Mouse (Mus musculus): ENCODE results near the gene Saa3.
"Not testable (repeated sequence)": the region's sequence is repeated elsewhere in the genome, so short reads cannot be mapped to it uniquely, and the experiment has no call there.

Saa3 gene

DNA sequence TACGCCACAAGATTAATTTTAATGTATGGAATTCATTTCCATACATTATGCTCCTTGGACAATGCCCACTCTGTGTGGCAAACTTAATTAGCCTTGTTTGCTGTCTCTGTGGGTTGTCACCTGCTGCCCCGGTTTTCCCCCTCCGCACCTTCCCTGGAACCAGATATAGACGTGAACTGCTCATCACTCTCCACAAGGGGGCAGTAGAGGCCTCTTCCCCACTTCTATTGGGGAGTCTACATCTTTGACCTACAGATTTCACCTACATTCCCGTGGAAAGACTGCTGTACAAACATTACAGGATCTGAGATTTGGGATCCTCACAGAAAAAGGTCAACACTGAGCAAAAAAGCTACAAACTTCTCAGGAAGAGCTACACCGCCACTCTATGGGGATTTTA, 982 bp downstream of the Saa3 start:
- DNase-seq (ENCODE audit: inconsistent age in 2 of 2, low spot score in 1 of 2): peak; percentile 62 to 89

DNA sequence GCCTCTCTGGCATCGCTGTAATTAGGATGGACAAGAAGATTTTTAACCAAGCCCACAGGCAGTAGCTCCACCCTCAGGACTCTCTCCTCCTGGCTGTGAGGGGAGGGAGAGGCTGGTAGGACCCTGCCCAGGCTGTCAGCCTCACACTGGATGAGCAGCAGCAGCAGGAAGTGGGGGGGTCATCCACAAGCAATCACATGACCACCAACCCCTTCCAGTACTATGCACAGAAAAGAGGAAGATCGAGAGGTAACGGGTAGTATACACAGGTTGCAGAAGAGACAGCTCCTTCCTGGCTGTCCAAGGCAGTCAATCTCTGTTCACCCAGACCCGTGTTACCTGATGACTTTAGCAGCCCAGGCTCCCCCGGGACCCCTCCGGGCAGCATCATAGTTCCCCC, 3.2 kb downstream of the Saa3 start:
- DNase-seq (ENCODE audit: inconsistent age in 2 of 2, low spot score in 1 of 2): no peak

DNA sequence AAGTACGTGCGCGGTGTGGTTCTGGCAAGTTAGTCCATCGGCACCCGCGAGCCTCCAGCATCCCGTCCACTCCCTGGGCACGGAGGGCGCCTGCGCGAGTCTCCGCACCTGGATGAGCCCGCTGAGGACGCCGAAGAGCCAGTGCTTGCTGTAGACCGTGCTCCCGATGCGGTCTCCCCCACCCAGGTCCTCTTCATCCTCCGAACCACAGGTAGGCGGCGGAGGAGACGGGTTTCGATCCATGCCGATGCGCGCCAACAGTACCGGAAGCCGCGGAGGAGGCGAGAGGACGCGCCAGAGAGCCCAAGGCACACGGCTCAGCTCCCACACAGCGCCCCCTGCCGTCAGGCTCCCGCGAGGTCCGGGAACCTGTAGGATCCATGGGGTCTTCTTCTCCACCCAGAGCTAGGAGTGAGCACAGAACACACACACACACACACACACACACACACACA, 5.1 kb downstream of the Saa3 start, which contains the start of gene Saal1:
Gene Saal1 (minus strand): TSS at position 291 of the 455 bp plus-strand sequence.
- peak; percentile 81 to 94 for DNase-seq (ENCODE audit: inconsistent age in 2 of 2, low spot score in 1 of 2)

DNA sequence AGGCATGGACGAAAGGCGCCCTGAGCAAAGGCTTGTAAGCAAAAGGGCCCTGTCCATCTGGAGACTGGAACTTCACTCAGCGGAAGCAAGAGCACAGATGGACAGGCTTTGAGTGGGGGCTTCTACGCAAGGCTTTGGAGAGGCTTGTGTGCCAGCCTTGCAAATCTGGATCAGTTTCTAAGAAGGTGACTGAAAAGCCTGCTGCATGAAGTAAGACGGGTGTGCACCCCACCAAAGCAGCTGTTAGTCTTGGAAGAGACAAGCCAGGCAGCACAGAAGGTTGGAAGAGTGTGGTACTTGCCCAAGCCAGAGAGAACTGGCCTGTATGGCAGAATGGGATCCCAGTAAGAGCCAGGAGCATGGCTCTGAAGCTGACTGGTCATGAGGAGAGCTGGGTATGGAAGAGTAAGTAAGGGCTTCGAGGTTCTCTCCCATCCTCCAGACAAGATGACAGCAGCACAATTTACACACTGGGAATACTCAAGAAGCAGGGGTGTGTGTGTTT, 14.9 kb downstream of the Saa3 start:
- DNase-seq (ENCODE audit: inconsistent age in 2 of 2, low spot score in 1 of 2): no peak

DNA sequence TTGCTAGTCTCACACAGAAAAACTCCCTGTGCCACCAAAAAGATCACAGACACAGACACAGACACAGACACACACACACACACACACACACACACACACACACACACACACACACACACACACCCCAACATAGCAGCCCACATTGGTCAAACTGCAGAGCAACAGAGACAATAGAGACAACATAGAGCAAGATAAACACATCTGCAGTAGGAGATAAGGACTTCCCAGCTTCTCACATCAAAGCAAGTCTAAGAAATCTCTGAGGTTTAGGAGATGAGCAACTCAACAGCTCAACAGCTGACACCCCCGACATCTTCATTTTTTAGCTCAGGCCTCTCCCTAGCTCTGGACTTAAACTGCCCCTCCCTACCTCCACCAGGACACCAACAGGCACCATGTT, 18.7 kb downstream of the Saa3 start:
- no peak for DNase-seq (ENCODE audit: inconsistent age in 2 of 2, low spot score in 1 of 2)

DNA sequence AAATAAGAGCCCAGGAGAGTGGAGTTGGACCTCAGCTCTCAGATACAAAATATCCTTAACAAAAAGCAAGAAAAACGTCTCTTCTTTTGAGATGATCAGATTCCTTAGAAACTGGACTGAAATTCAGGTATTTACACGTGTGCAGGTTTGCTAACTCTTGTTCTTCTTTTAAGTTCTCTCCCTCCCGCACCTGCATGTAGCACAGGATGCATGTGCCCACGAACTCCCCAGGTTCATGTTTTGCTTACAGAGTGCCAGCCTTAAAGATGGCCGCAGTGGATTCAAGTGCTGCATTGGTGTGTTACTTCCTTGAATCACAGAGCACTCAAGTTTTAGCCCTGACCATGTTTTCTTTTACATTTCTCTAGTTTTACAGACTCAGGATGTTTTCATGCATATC, 28.7 kb downstream of the Saa3 start:
- DNase-seq (ENCODE audit: inconsistent age in 2 of 2, low spot score in 1 of 2): no peak

DNA sequence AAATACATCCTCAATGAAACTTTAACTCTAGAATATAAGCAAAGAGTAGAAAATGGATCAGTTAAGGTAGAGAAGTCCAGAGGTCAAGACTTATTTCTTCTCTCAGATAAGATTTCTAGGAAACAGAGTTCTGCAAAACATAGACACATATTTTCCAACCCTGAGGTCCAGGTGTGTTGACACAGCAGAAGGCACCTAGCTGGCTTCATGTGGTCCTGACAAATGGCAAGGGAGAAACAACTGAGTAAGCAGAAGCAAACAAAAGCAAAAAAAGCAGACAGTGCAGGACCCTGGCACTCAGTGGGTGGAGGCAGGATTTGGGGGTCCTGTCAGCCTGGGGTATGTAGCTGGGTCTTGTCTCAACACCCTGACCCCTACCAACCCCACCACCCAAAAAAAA, 34.8 kb downstream of the Saa3 start:
- no peak for DNase-seq (ENCODE audit: inconsistent age in 2 of 2, low spot score in 1 of 2)

DNA sequence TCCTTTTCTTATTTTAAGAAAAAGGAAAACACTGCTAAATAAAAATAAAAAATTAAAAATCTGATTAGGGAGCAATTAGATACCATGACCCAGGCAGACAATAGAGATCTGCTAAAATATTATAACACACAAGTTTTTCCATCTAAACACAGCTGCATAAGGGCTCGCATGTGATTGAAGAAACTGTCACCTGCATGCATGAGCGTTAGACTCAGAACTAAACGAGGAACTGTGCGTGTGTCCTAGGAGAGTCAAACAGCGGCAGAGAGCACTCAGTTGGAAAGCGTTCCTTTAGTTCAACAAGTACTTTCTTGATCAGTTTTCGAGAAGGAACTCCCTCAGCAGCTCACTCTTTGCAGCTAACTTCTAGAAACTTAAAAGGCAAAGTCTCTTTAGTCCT, 36.5 kb downstream of the Saa3 start:
- DNase-seq (ENCODE audit: inconsistent age in 2 of 2, low spot score in 1 of 2): not testable (repeated sequence)

DNA sequence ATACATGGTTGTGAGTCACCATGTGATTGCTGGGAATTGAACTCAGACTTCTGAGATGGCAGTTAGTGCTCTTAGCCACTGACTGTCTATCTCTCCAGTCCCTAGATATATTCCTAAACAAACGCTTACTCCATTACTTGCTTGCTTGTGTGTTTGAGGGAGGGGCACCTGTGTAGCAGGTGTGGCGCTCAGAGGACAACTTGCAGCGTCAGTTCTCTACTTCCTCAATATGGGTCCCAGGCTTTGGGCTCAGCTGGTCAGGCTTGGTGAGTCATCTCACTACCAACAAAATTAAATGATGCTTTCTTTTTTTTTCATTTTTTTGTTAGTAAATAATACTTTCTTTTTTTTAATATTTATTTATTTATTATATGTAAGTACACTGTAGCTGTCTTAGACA, 37.1 kb downstream of the Saa3 start:
- no peak for DNase-seq (ENCODE audit: inconsistent age in 2 of 2, low spot score in 1 of 2)

DNA sequence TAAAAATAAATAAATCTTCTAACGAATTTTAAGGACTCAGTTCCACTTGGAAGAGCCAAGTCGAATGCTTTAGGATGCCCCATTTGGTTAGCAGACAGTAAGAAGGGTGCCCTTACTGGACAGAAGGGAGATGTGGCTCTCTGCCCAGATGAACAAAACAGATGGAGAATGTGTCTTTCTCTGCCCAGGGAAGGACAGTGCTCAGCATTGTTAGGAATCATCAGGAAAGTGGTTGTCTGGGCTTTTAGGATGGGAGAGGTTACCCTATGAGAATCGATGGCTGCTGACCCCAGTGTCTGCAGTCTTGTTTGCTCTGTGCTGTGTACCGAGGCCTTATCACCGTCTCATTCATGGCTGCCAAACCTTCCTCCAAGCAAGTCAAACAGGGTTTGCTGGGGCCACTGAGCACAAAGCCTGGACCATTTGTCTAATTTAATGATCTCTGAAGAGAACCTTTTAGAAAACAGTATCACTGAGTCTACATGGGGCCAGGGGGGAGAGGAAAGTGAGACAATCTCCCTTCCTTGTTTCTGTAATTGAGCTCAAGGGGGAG, 38.6 kb downstream of the Saa3 start:
- no peak for DNase-seq (ENCODE audit: inconsistent age in 2 of 2, low spot score in 1 of 2)

DNA sequence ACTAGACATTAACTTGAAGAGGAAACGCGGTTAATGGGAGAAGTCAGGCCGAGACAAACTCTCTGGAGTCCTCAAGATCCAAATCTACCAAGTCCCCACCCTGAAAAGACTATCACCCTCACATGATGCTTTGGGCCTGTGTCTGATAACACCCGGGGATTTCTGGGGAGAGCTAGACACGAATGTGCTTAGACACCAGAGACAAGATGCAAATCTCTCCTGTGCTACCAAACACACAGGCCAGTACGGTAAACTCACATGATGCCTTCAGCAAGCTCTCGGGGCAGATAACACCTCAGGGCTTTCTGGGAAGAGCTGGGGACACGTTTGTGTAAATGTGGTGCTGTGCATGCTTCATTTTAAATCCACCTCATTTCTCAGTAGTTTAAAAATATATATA, 39.6 kb downstream of the Saa3 start:
- DNase-seq (ENCODE audit: inconsistent age in 2 of 2, low spot score in 1 of 2): no peak

DNA sequence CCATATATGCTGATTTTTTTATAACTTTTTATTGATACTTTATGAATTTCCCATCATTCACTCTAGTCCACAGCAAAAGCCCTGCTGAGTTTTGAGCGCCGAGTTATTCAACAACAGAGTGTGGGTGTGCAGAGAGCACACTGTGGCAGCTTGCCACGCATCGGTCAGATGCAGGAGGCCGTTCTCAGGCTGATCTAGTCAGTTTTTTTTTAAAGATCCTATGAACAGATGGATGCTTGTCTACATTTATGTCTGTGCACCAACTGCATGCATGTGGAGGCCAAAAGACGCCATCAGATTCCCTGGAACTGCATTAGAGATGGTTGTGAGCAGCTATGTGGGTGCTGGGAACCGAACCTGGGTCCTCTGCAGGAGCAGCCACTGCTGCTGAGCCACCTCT, 40.4 kb downstream of the Saa3 start:
- DNase-seq (ENCODE audit: inconsistent age in 2 of 2, low spot score in 1 of 2): no peak

DNA sequence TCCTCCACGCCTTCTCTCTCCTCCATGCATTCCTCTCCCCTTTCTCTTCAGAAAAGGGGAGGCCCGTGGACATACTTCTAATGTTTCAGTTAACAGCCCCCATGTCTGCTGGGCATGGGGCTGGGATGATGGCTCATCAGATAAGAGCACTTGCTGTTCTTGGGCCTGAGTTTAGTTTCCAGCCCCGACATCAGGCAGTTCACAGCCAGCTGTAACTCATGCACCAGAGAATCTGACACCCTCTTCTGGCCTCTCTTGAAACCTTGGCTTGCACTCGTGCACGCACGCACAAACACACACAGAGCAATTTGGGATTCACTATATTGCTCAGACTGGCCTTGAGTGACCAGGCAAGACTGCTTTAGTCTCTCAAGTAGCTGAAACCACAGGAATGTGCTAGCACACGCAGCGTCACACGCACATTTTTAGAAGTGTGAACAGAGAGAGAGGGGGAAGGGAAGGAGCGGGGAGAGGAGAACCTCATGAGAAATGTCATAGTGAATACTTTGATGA, 43.3 kb downstream of the Saa3 start, which contains the start of gene Tph1:
Gene Tph1 (minus strand): TSS at position 378 of the 513 bp plus-strand sequence.
- DNase-seq (ENCODE audit: inconsistent age in 2 of 2, low spot score in 1 of 2): no peak

DNA sequence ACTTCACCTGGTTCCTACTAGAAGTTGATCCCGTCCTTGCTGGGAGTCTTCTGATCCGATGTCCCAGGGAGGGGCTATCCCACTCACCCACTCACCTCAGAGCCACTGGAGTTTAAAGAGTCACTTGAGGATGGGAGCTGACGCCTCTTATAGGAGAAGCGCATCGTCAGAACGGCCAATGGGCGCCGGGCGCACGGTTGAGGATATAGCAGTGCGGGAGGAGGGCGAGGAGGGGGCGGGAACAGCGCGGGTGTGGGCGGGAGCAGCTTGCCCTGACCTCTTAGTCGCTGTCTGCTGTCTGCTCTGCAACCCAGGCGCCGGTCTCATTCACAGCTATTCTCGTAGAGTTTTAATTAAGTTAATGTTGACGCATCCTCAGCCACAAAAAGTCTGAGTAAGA, 48.2 kb downstream of the Saa3 start:
- DNase-seq (ENCODE audit: inconsistent age in 2 of 2, low spot score in 1 of 2): no peak

DNA sequence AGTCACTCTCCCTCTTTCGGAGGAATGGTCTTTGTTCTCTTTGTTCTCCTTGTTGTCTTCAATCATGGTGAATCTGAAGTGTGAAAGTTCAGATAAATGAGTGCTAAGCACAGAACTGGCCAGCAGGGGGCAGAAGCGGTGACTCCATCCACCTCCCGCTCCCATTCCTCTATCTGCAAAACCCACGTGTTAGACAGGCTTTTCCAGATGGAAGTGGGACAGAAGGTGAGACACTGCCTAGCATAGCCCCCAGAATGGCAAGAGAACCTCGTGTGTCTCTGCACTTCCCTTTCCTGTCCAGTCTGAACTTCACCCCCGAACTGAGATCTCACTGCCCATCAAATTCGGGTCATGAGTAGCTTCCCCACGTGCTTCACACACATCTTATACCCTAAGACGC, 50.3 kb downstream of the Saa3 start:
- peak; percentile 14 to 65 for DNase-seq (ENCODE audit: inconsistent age in 2 of 2, low spot score in 1 of 2)

All from adrenal gland, adult (tissue).